Mouse (Mus musculus) stomach, postnatal 0 days (tissue): ENCODE results near the gene Naaladl2.

Source experiments
- CTCF ChIP-seq: IDR thresholded peaks from 2 replicates; pipeline ENCODE4 v1.5.1; 2016; ENCODE audit warnings: antibody characterized with exemption, low read depth, mild to moderate bottlenecking, moderate library complexity
- EP300 ChIP-seq: optimal IDR thresholded peaks from 2 replicates; pipeline ENCODE3; 2016; ENCODE audit warnings: antibody characterized with exemption

- peak; percentile 6; the same call in 1 of the 2 replicates for TF ChIP-seq CTCF
- no peak for TF ChIP-seq EP300
Observed at GRCm38 (mm10) chr3:24217476-24217875, 926.6 kb downstream of the Naaladl2 start.
